Mouse (Mus musculus): Measurements from ENCODE around the gene Veph1. TPM values are rescaled to one million over a fixed set of nuclear protein-coding genes. Genes with fewer than 3 reads are reported as not detected.

Veph1 gene
- 10.5 and 15.9 TPM in 2 replicates for polyA plus RNA-seq (2016; fragmentation: Nextera tagmentation; extraction: Ambion mirVana)

DNA sequence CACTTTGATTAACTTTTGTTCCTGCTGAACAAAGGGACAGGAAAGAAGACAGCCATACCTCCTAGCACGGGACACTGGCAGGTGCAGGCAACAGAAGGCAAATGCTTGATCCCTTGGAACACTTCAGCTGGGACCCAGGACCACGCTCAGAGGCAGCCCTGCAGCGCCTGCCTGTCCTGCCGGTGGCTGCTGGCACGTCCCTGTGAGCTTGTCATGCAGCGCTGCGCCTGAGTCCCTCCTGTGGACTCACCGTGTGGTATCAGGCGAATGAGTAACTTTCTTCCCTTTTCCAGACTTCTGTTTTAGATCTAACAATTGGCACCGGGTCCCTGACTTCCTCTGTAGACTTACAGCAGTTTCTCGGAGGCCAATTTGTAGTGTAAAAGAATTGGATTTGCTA lies at the start of gene Veph1:
TSS of gene Veph1 (minus strand) at position 293 of the 400 bp plus-strand sequence.
- peak; percentile 61 for DNase-seq (ENCODE audit: low spot score)
- Histone ChIP-seq H3K36me3 (no peaks in the 10 kb centered on the region), H3K4me3 (peak within 1 kb of the TSS; percentile 36), H3K27me3 (ENCODE audit: low read depth, poor library complexity, severe bottlenecking) (no peaks in the 10 kb centered on the region), H3K9me3 (replicated peaks) (no peaks in the 10 kb centered on the region), H3K4me1 (peaks cover 44% of the 10 kb centered on the region), H3K27ac (replicated peaks) (peak within 1 kb of the TSS; percentile 89)
- WGBS, result 26% methylated on average over 11 of the region's 11 CpGs

DNA sequence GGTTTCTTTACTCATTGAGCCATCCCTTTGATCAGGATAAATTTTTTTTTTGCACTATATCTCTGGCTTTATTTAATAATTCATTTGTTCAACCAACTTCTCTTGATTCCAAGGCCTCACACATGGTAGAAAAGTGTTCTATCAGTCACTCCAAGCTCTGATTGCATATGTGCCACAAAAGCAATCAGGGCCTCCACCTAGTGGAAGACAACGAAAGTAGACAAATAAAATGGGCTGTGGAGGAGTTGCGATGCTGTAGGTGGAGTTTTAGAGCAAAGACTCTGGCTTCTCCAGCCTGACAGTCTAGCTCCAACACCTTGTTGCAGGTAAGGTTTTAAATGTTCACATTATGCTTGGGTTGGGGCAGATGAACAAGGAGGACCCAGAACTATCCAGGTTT lies 44.1 kb upstream of the Veph1 start:
- H3K27me3 ChIP-seq (ENCODE audit: low read depth, poor library complexity, severe bottlenecking), result no peaks in the 10 kb centered on the region
- DNase-seq (ENCODE audit: low spot score), result no peak
- no peaks in the 10 kb centered on the region for H3K36me3 ChIP-seq
- 79% methylated on average over 2 of the region's 2 CpGs for WGBS
- H3K9me3 ChIP-seq (replicated peaks), result no peaks in the 10 kb centered on the region
- no peak overlapping the region for H3K4me3 ChIP-seq
- H3K4me1 ChIP-seq, result no peaks in the 10 kb centered on the region
- no peak overlapping the region for H3K27ac ChIP-seq (replicated peaks)

GRCm38 (mm10) chr3:66332401-66332729 lies 35.7 kb upstream of the Veph1 start:
- no peak for DNase-seq (ENCODE audit: low spot score)
- Histone ChIP-seq H3K27me3 (ENCODE audit: low read depth, poor library complexity, severe bottlenecking) (no peaks in the 10 kb centered on the region), H3K4me1 (peaks cover 16% of the 10 kb centered on the region), H3K9me3 (replicated peaks) (no peaks in the 10 kb centered on the region), H3K27ac (replicated peaks) (no peak overlapping the region), H3K36me3 (no peaks in the 10 kb centered on the region), H3K4me3 (no peak overlapping the region)
- 86% methylated on average over 9 of the region's 9 CpGs for WGBS

DNA sequence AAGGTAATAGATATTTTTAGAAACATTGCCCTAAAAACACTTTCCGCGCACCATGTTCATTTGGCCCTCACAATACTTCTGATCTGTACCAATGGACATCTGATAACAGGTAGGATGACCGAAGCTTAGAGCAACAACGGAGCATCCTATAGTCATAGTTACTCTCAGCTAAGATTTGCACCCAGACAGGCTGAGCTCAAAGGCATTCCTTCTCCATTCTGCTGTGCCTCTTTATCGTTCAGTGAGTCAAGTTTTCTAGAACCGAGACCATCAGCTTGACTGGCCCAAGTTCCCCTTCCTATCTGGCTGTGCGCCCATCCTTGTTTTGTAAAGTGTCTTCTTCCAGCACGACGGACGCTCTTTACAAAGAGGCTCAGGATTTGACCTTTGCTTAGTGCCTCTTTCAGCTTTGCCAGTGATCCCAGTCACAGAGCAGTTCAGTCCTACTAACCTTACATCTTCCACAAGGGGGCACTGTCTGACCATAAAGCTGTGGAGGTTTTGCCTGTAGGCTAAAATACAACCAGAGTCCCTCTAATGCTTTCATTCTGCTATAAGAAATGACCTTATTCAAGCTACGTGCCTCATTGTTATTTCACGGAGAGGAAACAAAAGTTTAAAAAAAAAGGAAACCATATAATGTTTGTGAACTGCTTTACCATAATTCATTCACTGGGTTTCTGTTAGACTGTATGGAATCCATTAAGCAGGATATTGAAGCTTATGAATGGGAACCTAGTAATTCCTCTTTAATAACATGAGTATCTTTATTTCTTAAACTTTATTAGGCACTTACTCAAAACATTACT lies 35.2 kb upstream of the Veph1 start:
- no peaks in the 10 kb centered on the region for H3K27me3 ChIP-seq (ENCODE audit: low read depth, poor library complexity, severe bottlenecking)
- peaks cover 20% of the 10 kb centered on the region for H3K4me1 ChIP-seq
- H3K9me3 ChIP-seq (replicated peaks), result no peaks in the 10 kb centered on the region
- DNase-seq (ENCODE audit: low spot score), result peak; percentile 63
- no peak overlapping the region for H3K4me3 ChIP-seq
- no peaks in the 10 kb centered on the region for H3K36me3 ChIP-seq
- WGBS, result 56% methylated on average over 12 of the region's 12 CpGs
- 0 out of 2 replicates have a peak overlapping the region, but pooled peaks have one; percentile 42 for H3K27ac ChIP-seq (replicated peaks)

DNA sequence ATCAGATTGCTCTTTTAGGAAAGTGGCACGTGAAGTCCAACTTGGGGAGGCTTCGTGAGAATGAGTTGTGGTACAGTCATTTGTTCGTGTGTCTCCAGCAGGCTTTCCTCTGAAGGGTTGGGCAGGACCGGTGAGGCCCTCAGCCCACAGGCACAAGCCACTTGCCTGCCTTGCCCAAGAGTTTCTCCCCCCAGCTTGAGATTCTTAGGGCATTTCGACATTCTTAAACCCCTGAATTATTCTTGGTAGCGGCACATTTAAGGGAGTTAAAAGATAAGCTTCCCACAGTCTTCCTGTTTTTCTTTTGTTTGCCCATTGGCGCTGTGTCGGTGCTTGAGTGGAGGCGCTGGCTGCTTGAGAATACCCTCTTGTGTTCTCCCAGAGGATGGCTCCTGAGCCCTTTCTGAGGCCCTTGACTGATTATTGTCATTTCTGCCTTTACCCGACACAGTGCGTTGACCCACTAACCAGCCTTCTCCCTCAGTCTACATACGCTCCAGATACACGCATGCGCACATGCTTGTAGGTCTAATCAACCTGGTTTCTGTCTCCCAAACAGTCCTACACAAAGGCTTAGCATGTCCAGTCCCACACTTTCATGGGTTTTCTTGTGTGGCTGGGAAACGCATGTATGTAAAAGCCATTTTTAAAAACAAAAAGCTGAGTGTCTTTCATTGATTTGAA lies 34.4 kb upstream of the Veph1 start:
- Histone ChIP-seq H3K27ac (replicated peaks) (peak overlapping the region; percentile 42; the same call in 1 of the 2 replicates), H3K36me3 (no peaks in the 10 kb centered on the region), H3K4me1 (peaks cover 28% of the 10 kb centered on the region), H3K27me3 (ENCODE audit: low read depth, poor library complexity, severe bottlenecking) (no peaks in the 10 kb centered on the region), H3K4me3 (no peak overlapping the region), H3K9me3 (replicated peaks) (no peaks in the 10 kb centered on the region)
- DNase-seq (ENCODE audit: low spot score), result no peak
- 76% methylated on average over 15 of the region's 15 CpGs for WGBS

DNA sequence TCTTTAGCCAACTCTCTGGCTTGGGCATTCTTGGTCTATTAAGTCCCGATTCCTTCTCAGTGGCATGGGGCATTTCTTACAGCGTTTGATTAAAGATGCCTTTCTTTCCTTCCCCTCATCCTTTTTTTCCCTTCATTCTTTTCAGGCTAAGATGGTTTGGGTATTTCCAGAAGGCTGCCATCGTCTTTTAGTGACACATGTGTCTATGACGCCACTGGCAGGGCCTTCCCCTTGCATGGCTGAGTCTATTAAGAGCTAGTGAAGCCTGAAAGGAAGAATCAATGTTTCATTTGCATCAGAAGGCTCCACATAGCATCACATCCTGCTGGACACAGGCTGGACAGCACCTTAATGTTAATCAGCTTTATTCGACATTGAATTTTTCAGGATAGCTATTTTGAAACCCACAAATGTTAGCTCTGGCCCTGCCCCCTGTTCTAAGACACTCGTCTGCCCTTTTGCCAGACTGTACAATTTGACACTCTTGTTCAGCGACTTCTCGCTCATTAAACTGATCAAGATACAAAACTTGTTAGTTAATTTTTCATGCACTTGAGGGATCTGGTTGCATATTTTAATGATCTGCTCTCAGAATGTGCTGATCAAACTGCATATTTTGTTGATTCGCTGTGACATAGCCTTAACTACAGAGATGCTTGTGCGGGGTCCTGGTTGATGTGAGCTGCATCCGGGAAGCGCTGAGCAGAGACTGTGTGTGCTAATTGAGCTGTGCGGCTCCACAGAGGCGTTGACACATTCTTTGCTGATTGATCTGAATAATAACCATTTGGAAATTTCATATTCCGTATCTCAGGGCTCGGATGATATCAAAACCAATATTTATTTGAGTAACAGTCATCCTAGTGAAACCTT lies 29.6 kb upstream of the Veph1 start:
- WGBS, result 53% methylated on average over 16 of the region's 16 CpGs
- Histone ChIP-seq H3K4me3 (0 out of 2 replicates have a peak overlapping the region, but pooled peaks have one; percentile 31), H3K4me1 (peaks cover 39% of the 10 kb centered on the region), H3K27ac (replicated peaks) (peak overlapping the region; percentile 91), H3K36me3 (no peaks in the 10 kb centered on the region), H3K9me3 (replicated peaks) (no peaks in the 10 kb centered on the region), H3K27me3 (ENCODE audit: low read depth, poor library complexity, severe bottlenecking) (no peaks in the 10 kb centered on the region)
- peak; percentile 61 for DNase-seq (ENCODE audit: low spot score)

- H3K4me3 ChIP-seq, result peak overlapping the region; percentile 31; the same call in 1 of the 2 replicates
- no peaks in the 10 kb centered on the region for H3K27me3 ChIP-seq (ENCODE audit: low read depth, poor library complexity, severe bottlenecking)
- no peaks in the 10 kb centered on the region for H3K36me3 ChIP-seq
- H3K9me3 ChIP-seq (replicated peaks), result no peaks in the 10 kb centered on the region
- H3K27ac ChIP-seq (replicated peaks), result peak overlapping the region; percentile 91
- H3K4me1 ChIP-seq, result peaks cover 32% of the 10 kb centered on the region
- WGBS, result 24% methylated on average over 5 of the region's 5 CpGs
- peak; percentile 63 for DNase-seq (ENCODE audit: low spot score)
These were observed 28.9 kb upstream of the Veph1 start for GRCm38 (mm10) chr3:66325486-66325951.

DNA sequence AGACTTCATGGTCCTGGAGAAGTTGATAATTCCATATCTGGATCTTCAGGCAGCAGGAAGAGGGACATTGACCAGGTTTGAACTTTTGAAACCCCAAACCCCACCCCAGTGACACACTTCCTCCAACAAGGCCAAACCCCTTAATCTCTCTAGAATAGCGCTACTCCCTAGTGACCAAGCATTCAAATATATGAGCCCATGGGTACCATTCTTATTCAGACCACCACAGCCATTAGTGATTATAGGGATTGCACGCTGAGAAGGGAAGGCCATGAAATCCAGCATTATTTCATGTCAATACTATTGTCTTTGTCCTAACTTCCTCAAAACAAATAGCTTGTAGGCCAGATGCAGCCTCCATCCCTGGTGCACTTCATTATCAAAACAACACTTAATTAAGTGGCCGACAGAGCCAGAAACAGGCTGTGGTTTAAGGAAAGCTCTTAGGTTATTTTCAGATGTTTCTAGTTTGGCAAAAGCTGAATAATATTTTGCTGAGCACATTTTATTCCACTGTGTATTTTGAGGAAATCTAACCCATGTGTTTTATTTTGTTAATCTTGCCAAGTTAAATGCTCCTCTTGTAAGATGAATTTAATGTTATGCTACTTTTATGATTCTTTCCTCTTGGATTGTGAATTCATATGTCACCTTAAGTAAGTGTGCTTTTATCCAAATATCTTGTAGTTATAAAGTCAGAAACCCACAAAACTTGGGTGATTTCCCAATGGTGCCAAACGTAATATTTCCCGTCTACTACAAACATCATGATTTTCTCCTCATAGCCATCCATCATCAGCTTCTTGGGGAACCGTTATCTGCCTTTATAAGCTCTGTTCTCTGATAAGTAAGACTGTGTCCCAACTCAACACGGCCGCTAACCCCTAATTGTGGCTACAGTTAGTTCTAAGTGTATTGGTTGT lies 18.4 kb upstream of the Veph1 start:
- H3K9me3 ChIP-seq (replicated peaks), result no peaks in the 10 kb centered on the region
- H3K36me3 ChIP-seq, result no peaks in the 10 kb centered on the region
- 90% methylated on average over 8 of the region's 8 CpGs for WGBS
- no peaks in the 10 kb centered on the region for H3K27me3 ChIP-seq (ENCODE audit: low read depth, poor library complexity, severe bottlenecking)
- no peak overlapping the region for H3K4me3 ChIP-seq
- no peak overlapping the region for H3K27ac ChIP-seq (replicated peaks)
- DNase-seq (ENCODE audit: low spot score), result no peak
- H3K4me1 ChIP-seq, result no peaks in the 10 kb centered on the region

DNA sequence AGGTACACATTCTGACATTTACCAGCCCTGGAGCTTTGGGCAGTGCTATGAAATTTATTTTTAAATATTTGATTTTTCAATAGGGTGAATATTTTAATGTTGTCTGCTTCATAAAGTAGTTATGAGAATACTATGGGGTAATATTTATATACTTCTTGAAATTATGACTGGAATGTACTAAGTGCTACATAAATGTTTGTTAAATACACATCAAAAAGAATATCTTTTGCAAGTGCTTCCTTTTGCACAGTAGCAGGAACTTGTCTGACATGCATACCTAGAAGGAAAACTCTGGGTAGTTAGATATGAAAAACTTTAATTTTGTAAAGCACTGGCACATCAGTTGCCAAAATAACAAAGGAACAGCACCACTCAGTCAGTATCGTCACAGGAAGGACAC lies 13.9 kb upstream of the Veph1 start:
- Histone ChIP-seq H3K4me3 (no peak overlapping the region), H3K9me3 (replicated peaks) (no peaks in the 10 kb centered on the region), H3K27ac (replicated peaks) (no peak overlapping the region), H3K36me3 (no peaks in the 10 kb centered on the region), H3K4me1 (no peaks in the 10 kb centered on the region), H3K27me3 (ENCODE audit: low read depth, poor library complexity, severe bottlenecking) (no peaks in the 10 kb centered on the region)
- 94% methylated on average over 1 of the region's 1 CpGs for WGBS
- no peak for DNase-seq (ENCODE audit: low spot score)

- WGBS, result 98% methylated on average over 1 of the region's 1 CpGs
- Histone ChIP-seq H3K4me3 (no peak overlapping the region), H3K36me3 (no peaks in the 10 kb centered on the region), H3K4me1 (no peaks in the 10 kb centered on the region), H3K27ac (replicated peaks) (no peak overlapping the region), H3K27me3 (ENCODE audit: low read depth, poor library complexity, severe bottlenecking) (no peaks in the 10 kb centered on the region), H3K9me3 (replicated peaks) (no peaks in the 10 kb centered on the region)
- DNase-seq (ENCODE audit: low spot score), result no peak
These were observed 12.9 kb upstream of the Veph1 start for GRCm38 (mm10) chr3:66309531-66309930.

DNA sequence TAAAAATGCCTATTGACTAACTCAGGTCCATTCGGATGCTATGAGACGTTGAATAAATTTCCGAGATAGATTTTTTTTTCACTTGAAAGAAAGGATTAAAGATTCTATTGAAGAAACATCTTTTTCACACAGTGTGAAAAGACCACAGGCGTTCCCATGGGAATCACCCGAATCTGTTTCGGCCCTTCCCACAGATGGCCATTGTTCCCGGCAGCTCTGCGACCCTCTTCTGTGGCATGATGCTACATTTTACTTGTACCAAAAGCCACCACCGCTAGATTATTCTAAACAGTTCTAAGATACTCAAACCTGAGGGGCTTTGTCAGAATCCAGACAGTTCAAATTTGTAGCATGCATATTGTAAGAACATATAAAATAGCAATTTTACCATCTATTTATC lies 1.4 kb downstream of the Veph1 start:
- 30% methylated on average over 9 of the region's 9 CpGs for WGBS
- peak; percentile 52 for DNase-seq (ENCODE audit: low spot score)
- Histone ChIP-seq H3K4me3 (peak overlapping the region; percentile 36; the same call in 1 of the 2 replicates), H3K4me1 (peaks cover 44% of the 10 kb centered on the region), H3K27ac (replicated peaks) (peak overlapping the region; percentile 89), H3K27me3 (ENCODE audit: low read depth, poor library complexity, severe bottlenecking) (no peaks in the 10 kb centered on the region), H3K9me3 (replicated peaks) (no peaks in the 10 kb centered on the region), H3K36me3 (0 out of 2 replicates have a peak, but pooled peaks cover 3% of the 10 kb centered on the region)
